Mouse (Mus musculus): Measurements from ENCODE around the gene Gm15446.
"Not testable (repeated sequence)": the region's sequence is repeated elsewhere in the genome, so short reads cannot be mapped to it uniquely, and the experiment has no call there.

Gene Gm15446

DNA sequence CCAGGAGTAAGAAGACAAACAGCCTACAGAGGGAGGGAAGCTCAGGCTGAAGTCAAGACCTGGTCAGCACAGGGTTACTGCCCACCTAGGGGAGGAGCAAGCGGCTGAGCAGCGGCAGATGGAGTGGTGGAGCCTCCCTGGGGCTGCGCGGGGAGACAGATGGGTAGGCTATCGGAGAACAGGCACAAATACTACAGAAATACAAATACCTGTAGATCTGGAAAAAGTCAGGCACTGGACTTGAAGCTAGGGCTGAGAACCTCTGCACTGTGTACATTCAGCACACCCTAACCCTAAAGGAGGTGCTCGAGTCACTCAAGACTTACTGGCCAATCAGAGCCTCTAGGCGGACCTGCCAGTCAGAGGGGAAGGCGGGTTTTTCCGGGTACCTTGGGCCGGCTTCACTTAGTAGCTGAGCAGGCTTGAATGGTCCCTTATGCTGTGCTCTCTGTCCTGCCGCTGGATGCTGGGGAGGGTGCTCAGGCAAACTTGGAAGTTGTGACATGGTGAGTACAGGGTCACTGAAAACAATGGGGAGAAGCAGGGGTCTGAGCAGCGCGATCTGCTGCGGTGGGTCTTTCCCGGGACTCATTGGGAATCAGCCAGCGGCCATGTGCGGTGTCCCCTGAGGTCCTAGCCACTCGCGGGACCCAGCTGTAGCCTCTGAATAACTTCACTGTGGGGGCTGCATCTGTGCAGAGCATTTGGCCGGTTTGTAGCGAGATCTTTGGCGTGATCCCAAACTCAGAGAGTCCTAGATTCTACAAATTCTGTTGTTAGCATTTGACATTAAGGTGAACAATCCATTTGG lies at the start of gene Gm15446:
Gene Gm15446, plus strand, starts transcription at position 140 of the 811 bp plus-strand sequence.
- DNase-seq = peak; percentile 87

GRCm38 (mm10) chr5:109924129-109924528 lies 929 bp downstream of the Gm15446 start:
- not testable (repeated sequence) for DNase-seq

GRCm38 (mm10) chr5:109924936-109925335 lies 1.7 kb downstream of the Gm15446 start:
- DNase-seq = no peak

DNA sequence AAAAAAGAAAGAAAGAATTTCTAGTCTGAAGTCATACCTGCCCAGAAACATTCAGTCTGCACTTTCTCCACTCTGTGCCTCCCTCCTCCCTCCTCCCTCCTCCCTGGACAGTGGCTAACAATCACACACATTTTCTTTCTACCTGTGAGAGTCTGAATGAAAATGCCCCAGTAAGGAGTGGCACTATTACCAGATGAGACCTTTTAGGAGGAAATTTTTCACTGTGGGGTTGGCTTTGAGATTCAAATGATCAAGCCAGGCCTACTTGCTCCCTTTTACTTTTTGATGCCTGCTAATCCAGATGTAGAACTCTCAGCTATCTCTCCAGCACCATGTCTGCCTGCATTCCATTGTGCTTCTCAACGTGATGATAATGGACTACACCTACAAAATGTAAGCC lies 27.1 kb downstream of the Gm15446 start:
- no peak for DNase-seq

- DNase-seq = not testable (repeated sequence)
Observed at GRCm38 (mm10) chr5:109980743-109981142, 57.5 kb downstream of the Gm15446 start.

Data from thymus, postnatal 4 days (tissue).